Mouse (Mus musculus) midbrain, embryonic 10.5 days (tissue): ENCODE data around the gene Cks1b. TPM values are rescaled to one million over a fixed set of nuclear protein-coding genes. Genes with fewer than 3 reads are reported as not detected.
"Not testable (repeated sequence)": the region's sequence is repeated elsewhere in the genome, so short reads cannot be mapped to it uniquely, and the experiment has no call there.

ENCODE experiments used
- DNase-seq: peaks from one replicate; pipeline ENCODE4 v3.0.0-alpha.2; 2017; ENCODE audit warnings: low spot score
- H3K27ac ChIP-seq: fragments of 300-500 bp; sonication (generic); replicated peaks from 2 replicates; pipeline ENCODE4 v1.5.1; 2016; ENCODE audit warnings: mild to moderate bottlenecking
- H3K27me3 ChIP-seq: fragments of 300-500 bp; sonication (generic); 2 replicates; pipeline ENCODE4 v1.6.1; 2016; ENCODE audit warnings: low read depth, mild to moderate bottlenecking; ENCODE audit not compliant: poor library complexity, severe bottlenecking
- H3K36me3 ChIP-seq: fragments of 300-500 bp; sonication (generic); 2 replicates; pipeline ENCODE4 v1.6.1; 2016; ENCODE audit warnings: mild to moderate bottlenecking, moderate library complexity
- H3K4me1 ChIP-seq: fragments of 300-500 bp; sonication (generic); 2 replicates; pipeline ENCODE4 v1.6.1; 2016
- H3K4me3 ChIP-seq: fragments of 300-500 bp; sonication (generic); 2 replicates; pipeline ENCODE4 v1.5.1; 2016; ENCODE audit warnings: mild to moderate bottlenecking, moderate library complexity
- H3K9me3 ChIP-seq: fragments of 300-500 bp; sonication (generic); replicated peaks from 2 replicates; pipeline ENCODE4 v1.6.1; 2016; ENCODE audit warnings: mild to moderate bottlenecking
- WGBS: fragments of 180-500 bp; shearing (Covaris S2); methylation state at CpG from one replicate; pipeline ENCODE4 v1.1.7; 2016; 5-methylcytosine and 5-hydroxymethylcytosine counted together
- polyA plus RNA-seq: library from polyadenylated mRNA; unstranded; fragments of >200 nt; fragmentation: Nextera tagmentation; extraction: Ambion mirVana; gene quantifications from 2 replicates; pipeline ENCODE4 v1.2.1, GENCODE M21; 2016

Gene Cks1b
- polyA plus RNA-seq, 1 experiment from 2014 or later, result 645 TPM

- Histone ChIP-seq H3K36me3 (peaks cover 37% of the 10 kb centered on the region), H3K27me3 (no peaks in the 10 kb centered on the region), H3K27ac (peak overlapping the region; percentile 76), H3K4me1 (peaks cover 25% of the 10 kb centered on the region), H3K9me3 (no peaks in the 10 kb centered on the region), H3K4me3 (peak overlapping the region; percentile 59)
- 22% methylated on average over 5 of the region's 5 CpGs for WGBS
- peak; percentile 50 for DNase-seq
Observed at GRCm38 (mm10) chr3:89437269-89437668, 19.1 kb upstream of the Cks1b start.

GRCm38 (mm10) chr3:89436176-89437113 is 18.3 kb upstream of the Cks1b start, which contains the start of gene Pbxip1:
Gene Pbxip1, plus strand, starts transcription at chr3:89436706.
- peak; percentile 88 for DNase-seq

GRCm38 (mm10) chr3:89435041-89435440 is 16.9 kb upstream of the Cks1b start:
- no peaks in the 10 kb centered on the region for H3K27me3 ChIP-seq
- DNase-seq, result no peak
- H3K27ac ChIP-seq, result no peak overlapping the region
- WGBS, result 81% methylated on average over 7 of the region's 7 CpGs
- H3K4me3 ChIP-seq, result no peak overlapping the region
- H3K9me3 ChIP-seq, result no peaks in the 10 kb centered on the region
- H3K4me1 ChIP-seq, result peaks cover 43% of the 10 kb centered on the region
- H3K36me3 ChIP-seq, result peaks cover 33% of the 10 kb centered on the region

More at GRCm38 (mm10) chr3:89436176-89437113, 18.3 kb upstream of the Cks1b start, which contains the start of gene Pbxip1:
- WGBS, result 5% methylated on average over 16 of the region's 16 CpGs
- H3K27me3 ChIP-seq, result no peaks in the 10 kb centered on the region
- no peaks in the 10 kb centered on the region for H3K9me3 ChIP-seq
- peak within 1 kb of the TSS; percentile 59 for H3K4me3 ChIP-seq
- peaks cover 31% of the 10 kb centered on the region for H3K4me1 ChIP-seq
- peaks cover 40% of the 10 kb centered on the region for H3K36me3 ChIP-seq
- peak within 1 kb of the TSS; percentile 76 for H3K27ac ChIP-seq

- no peak for DNase-seq
- WGBS, result 84% methylated on average over 11 of the region's 11 CpGs
- Histone ChIP-seq H3K4me1 (peaks cover 49% of the 10 kb centered on the region), H3K36me3 (peaks cover 32% of the 10 kb centered on the region), H3K27me3 (no peaks in the 10 kb centered on the region), H3K9me3 (no peaks in the 10 kb centered on the region), H3K27ac (no peak overlapping the region), H3K4me3 (0 out of 2 replicates have a peak overlapping the region, but pooled peaks have one; percentile 14)
Observed at GRCm38 (mm10) chr3:89434532-89434931, 16.3 kb upstream of the Cks1b start.

GRCm38 (mm10) chr3:89432606-89433005 is 14.4 kb upstream of the Cks1b start:
- no peaks in the 10 kb centered on the region for H3K27me3 ChIP-seq
- H3K9me3 ChIP-seq, result no peaks in the 10 kb centered on the region
- WGBS, result 95% methylated on average over 8 of the region's 8 CpGs
- peaks cover 45% of the 10 kb centered on the region for H3K4me1 ChIP-seq
- no peak overlapping the region for H3K27ac ChIP-seq
- H3K36me3 ChIP-seq, result peaks cover 45% of the 10 kb centered on the region
- no peak for DNase-seq
- no peak overlapping the region for H3K4me3 ChIP-seq

- peak; percentile 95 for DNase-seq
- H3K4me3 ChIP-seq, result peak within 1 kb of the TSS; percentile 95
- 3% methylated on average over 67 of the region's 68 CpGs for WGBS
- H3K9me3 ChIP-seq, result no peaks in the 10 kb centered on the region
- H3K4me1 ChIP-seq, result peaks cover 28% of the 10 kb centered on the region
- peak within 1 kb of the TSS; percentile 94 for H3K27ac ChIP-seq
- H3K27me3 ChIP-seq, result no peaks in the 10 kb centered on the region
- peaks cover 64% of the 10 kb centered on the region for H3K36me3 ChIP-seq
Observed at GRCm38 (mm10) chr3:89430171-89431159, 12.3 kb upstream of the Cks1b start, which contains the start of gene Pygo2. Gene Pygo2, plus strand, starts transcription at chr3:89430214.

GRCm38 (mm10) chr3:89429021-89429420 is 10.8 kb upstream of the Cks1b start:
- whole genome bisulfite sequencing, result 92% methylated on average over 7 of the region's 7 CpGs
- Histone ChIP-seq H3K36me3 (peaks cover 67% of the 10 kb centered on the region), H3K4me1 (peaks cover 32% of the 10 kb centered on the region)
- H3K4me3 ChIP-seq, DNase-seq, H3K27me3 ChIP-seq, H3K27ac ChIP-seq, H3K9me3 ChIP-seq: not testable (repeated sequence)

GRCm38 (mm10) chr3:89425876-89426275 is 7.7 kb upstream of the Cks1b start:
- Histone ChIP-seq H3K27me3 (no peaks in the 10 kb centered on the region), H3K36me3 (peaks cover 58% of the 10 kb centered on the region), H3K4me3 (no peak overlapping the region; the same call in 1 of the 2 replicates), H3K4me1 (peaks cover 47% of the 10 kb centered on the region), H3K9me3 (no peaks in the 10 kb centered on the region), H3K27ac (no peak overlapping the region)
- DNase-seq, result no peak
- 86% methylated on average over 4 of the region's 4 CpGs for WGBS

- no peak for DNase-seq
- Histone ChIP-seq H3K27ac (no peak overlapping the region), H3K27me3 (no peaks in the 10 kb centered on the region), H3K4me3 (no peak overlapping the region), H3K9me3 (no peaks in the 10 kb centered on the region), H3K4me1 (peaks cover 47% of the 10 kb centered on the region), H3K36me3 (peaks cover 58% of the 10 kb centered on the region)
- WGBS, result 92% methylated on average over 5 of the region's 5 CpGs
Observed at GRCm38 (mm10) chr3:89425141-89425525, 7.0 kb upstream of the Cks1b start.

GRCm38 (mm10) chr3:89424416-89425140 is 6.4 kb upstream of the Cks1b start:
- no peak for DNase-seq
- H3K4me3 ChIP-seq, result no peak overlapping the region
- peaks cover 47% of the 10 kb centered on the region for H3K4me1 ChIP-seq
- WGBS, result 90% methylated on average over 5 of the region's 5 CpGs
- peaks cover 58% of the 10 kb centered on the region for H3K36me3 ChIP-seq
- H3K9me3 ChIP-seq, result no peaks in the 10 kb centered on the region
- no peak overlapping the region for H3K27ac ChIP-seq
- no peaks in the 10 kb centered on the region for H3K27me3 ChIP-seq

GRCm38 (mm10) chr3:89422556-89423205 is 4.5 kb upstream of the Cks1b start:
- Histone ChIP-seq H3K4me1 (peaks cover 52% of the 10 kb centered on the region), H3K27me3 (no peaks in the 10 kb centered on the region), H3K36me3 (peaks cover 45% of the 10 kb centered on the region), H3K9me3 (no peaks in the 10 kb centered on the region), H3K27ac (peak overlapping the region; percentile 85), H3K4me3 (peak overlapping the region; percentile 57)
- DNase-seq, result no peak
- 72% methylated on average over 6 of the region's 6 CpGs for WGBS
